Mouse (Mus musculus) hindbrain, embryonic 12.5 days (tissue): ENCODE measurements around the gene Timp4. TPM values are rescaled to one million over a fixed set of nuclear protein-coding genes. Genes with fewer than 3 reads are reported as not detected.

Experiments
- ATAC-seq: fragments of 200-750 bp; cut with Nextera tagmentation; 2 replicates; pipeline ENCODE4 v1.8.0; 2017; ENCODE audit warnings: moderate TSS enrichment; ENCODE audit not compliant: low FRiP score
- H3K27ac ChIP-seq: fragments of 300-500 bp; sonication (generic); 2 replicates; pipeline ENCODE4 v1.5.1; 2016; ENCODE audit warnings: mild to moderate bottlenecking
- H3K27me3 ChIP-seq: fragments of 300-500 bp; sonication (generic); 2 replicates; pipeline ENCODE4 v1.6.1; 2016; ENCODE audit warnings: mild to moderate bottlenecking
- H3K36me3 ChIP-seq: fragments of 300-500 bp; sonication (generic); 2 replicates; pipeline ENCODE4 v1.6.1; 2016; ENCODE audit warnings: mild to moderate bottlenecking
- H3K4me1 ChIP-seq: fragments of 300-500 bp; sonication (generic); 2 replicates; pipeline ENCODE4 v1.6.1; 2016
- H3K4me2 ChIP-seq: fragments of 300-500 bp; sonication (generic); replicated peaks from 2 replicates; pipeline ENCODE4 v1.6.1; 2016; ENCODE audit warnings: mild to moderate bottlenecking
- H3K4me3 ChIP-seq: fragments of 300-500 bp; sonication (generic); 2 replicates; pipeline ENCODE4 v1.5.1; 2016; ENCODE audit warnings: mild to moderate bottlenecking
- H3K9ac ChIP-seq: fragments of 300-500 bp; sonication (generic); 2 replicates; pipeline ENCODE4 v1.6.1; 2016; ENCODE audit warnings: mild to moderate bottlenecking, moderate library complexity
- H3K9me3 ChIP-seq: fragments of 300-500 bp; sonication (generic); replicated peaks from 2 replicates; pipeline ENCODE4 v1.6.1; 2016; ENCODE audit warnings: mild to moderate bottlenecking
- WGBS: fragments of 180-500 bp; shearing (Covaris S2); methylation state at CpG from one replicate; pipeline ENCODE4 v1.1.7; 2016; 5-methylcytosine and 5-hydroxymethylcytosine counted together
- polyA plus RNA-seq: library from polyadenylated mRNA; unstranded; fragments of >200 nt; fragmentation: Nextera tagmentation; extraction: Ambion mirVana; gene quantifications from 2 replicates; pipeline ENCODE4 v1.2.1, GENCODE M21; 2016

Gene Timp4
- polyA plus RNA-seq, 1 experiment from 2014 or later: 2.2 TPM

- no peak overlapping the region for H3K4me3 ChIP-seq
- no peak overlapping the region for H3K9ac ChIP-seq
- 70% methylated on average over 3 of the region's 3 CpGs for WGBS
- H3K4me1 ChIP-seq: no peaks in the 10 kb centered on the region
- no peak for ATAC-seq
- no peak overlapping the region for H3K4me2 ChIP-seq
- H3K36me3 ChIP-seq: no peaks in the 10 kb centered on the region
- H3K27me3 ChIP-seq: no peaks in the 10 kb centered on the region
- H3K9me3 ChIP-seq: no peaks in the 10 kb centered on the region
- H3K27ac ChIP-seq: no peak overlapping the region
Observed at GRCm38 (mm10) chr6:115225519-115225918, 26.5 kb downstream of the Timp4 start.

- Histone ChIP-seq H3K4me1 (no peaks in the 10 kb centered on the region), H3K4me3 (no peak overlapping the region), H3K9ac (no peak overlapping the region), H3K27ac (no peak overlapping the region), H3K4me2 (no peak overlapping the region), H3K27me3 (no peaks in the 10 kb centered on the region), H3K36me3 (no peaks in the 10 kb centered on the region), H3K9me3 (no peaks in the 10 kb centered on the region)
- 88% methylated on average over 8 of the region's 8 CpGs for WGBS
- ATAC-seq: no peak
Observed at GRCm38 (mm10) chr6:115221215-115221641, 30.8 kb downstream of the Timp4 start.

DNA sequence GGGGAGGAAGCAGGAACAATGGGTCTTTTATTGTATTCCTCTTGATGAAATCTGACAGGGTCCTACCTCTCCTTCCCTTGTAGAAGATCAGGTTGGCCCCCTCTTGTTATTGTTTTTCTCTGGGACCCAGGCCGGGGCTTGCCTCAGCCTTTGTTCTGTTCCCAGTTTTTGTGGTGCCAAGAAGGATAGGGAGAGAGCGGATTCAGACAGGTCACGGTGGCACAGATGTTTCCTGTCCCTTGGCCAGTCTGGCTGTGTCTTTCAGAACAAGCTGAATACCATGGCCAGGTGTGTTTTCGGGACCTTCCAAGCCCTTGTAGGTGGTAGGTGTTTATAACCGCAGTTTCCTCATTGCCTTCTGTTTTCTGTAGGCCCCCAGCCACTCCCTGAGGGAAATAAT lies 38.9 kb downstream of the Timp4 start:
- WGBS: 48% methylated on average over 5 of the region's 5 CpGs
- H3K4me1 ChIP-seq: 0 out of 2 replicates have a peak, but pooled peaks cover 4% of the 10 kb centered on the region

DNA sequence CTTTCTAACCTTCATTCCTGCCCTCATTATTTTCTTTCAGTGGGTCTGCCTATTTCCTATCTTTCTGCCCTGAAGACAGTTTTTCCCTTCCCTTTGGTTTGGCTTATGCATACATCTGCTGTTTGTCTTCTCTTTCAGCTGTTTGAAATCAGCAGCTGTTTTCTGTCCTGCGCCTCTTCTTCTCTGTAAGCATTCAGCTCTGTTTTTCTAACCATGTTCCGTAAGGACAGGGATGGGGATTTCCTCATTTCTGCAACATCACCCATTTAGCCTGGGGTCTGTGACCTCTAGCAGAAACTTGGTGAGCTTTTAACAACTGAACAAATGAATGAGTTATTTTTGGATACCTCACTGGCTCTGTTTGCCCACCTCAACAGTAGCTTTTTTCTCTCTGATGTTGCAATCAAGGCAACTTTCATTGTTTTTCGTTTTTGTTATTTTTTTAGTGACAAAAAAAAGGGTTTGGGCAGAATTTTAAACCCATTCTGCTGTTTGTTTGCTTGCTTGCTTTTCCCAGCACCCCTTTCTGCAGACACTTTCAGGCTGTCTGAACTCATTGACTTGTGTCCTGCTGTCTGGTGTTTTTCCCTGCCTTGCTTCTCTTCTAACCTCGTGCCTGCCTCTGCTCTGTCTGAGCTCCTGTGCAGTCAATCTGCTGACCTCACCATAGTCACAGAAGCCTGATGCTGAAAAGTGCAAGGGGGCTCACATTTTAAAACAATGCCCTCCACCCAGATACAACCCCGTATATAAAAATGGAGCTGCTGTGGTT lies 39.7 kb downstream of the Timp4 start:
- H3K9me3 ChIP-seq: no peaks in the 10 kb centered on the region
- 0 out of 2 replicates have a peak, but pooled peaks cover 4% of the 10 kb centered on the region for H3K4me1 ChIP-seq
- no peak for ATAC-seq
- H3K4me2 ChIP-seq: no peak overlapping the region
- no peak overlapping the region for H3K4me3 ChIP-seq
- no peaks in the 10 kb centered on the region for H3K27me3 ChIP-seq
- no peak overlapping the region for H3K9ac ChIP-seq
- H3K36me3 ChIP-seq: no peaks in the 10 kb centered on the region
- WGBS: 57% methylated on average over 5 of the region's 5 CpGs
- no peak overlapping the region for H3K27ac ChIP-seq

More for the DNA sequence above, 38.9 kb downstream of the Timp4 start:
- Histone ChIP-seq H3K27ac (no peak overlapping the region), H3K9me3 (no peaks in the 10 kb centered on the region), H3K36me3 (no peaks in the 10 kb centered on the region), H3K4me3 (no peak overlapping the region), H3K4me2 (no peak overlapping the region), H3K9ac (no peak overlapping the region), H3K27me3 (no peaks in the 10 kb centered on the region)
- no peak for ATAC-seq

DNA sequence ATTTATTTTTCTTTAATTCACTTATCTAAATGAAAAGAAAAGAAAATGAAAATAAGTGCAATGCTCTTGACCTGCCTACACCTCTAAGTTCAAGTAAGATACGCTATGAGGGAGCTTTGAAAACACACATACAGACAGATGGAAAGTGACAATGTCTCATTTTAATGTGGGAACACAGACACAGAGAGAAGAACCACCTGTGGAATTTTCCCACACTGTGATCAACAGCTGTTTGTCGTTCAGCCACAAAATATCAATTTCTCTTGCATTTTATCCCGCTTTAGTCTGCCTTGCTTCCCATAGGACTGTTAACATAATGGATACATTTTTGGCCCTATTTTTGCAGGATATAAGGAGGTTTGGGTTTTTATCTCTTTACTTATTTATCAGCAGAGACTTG lies 41.2 kb downstream of the Timp4 start:
- Histone ChIP-seq H3K36me3 (no peaks in the 10 kb centered on the region), H3K4me1 (0 out of 2 replicates have a peak, but pooled peaks cover 4% of the 10 kb centered on the region), H3K9me3 (no peaks in the 10 kb centered on the region), H3K27me3 (no peaks in the 10 kb centered on the region), H3K27ac (no peak overlapping the region), H3K4me2 (no peak overlapping the region), H3K4me3 (no peak overlapping the region), H3K9ac (no peak overlapping the region)
- 84% methylated on average over 3 of the region's 3 CpGs for WGBS
- ATAC-seq: no peak

DNA sequence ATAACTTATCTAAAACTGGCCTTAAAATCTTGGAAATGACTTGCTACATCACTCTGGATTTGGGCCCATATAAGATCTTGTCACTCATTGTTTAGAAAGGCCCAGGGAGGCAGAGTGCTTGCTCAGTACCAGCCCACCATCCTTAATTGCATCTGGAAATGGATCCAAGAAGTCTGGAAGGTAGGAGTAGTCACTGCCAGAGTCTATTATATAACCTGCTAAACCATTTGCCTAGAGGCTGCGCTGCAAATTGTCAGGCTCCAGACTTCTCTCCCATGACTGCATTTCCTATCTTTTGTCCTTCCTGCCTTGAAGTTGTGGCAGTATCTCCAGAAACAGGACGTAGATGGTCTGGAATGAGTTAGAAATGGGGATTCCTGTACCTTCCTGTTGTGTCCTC lies 41.8 kb downstream of the Timp4 start:
- no peak overlapping the region for H3K4me3 ChIP-seq
- 0 out of 2 replicates have a peak, but pooled peaks cover 4% of the 10 kb centered on the region for H3K4me1 ChIP-seq
- no peaks in the 10 kb centered on the region for H3K27me3 ChIP-seq
- H3K36me3 ChIP-seq: no peaks in the 10 kb centered on the region
- no peak overlapping the region for H3K9ac ChIP-seq
- no peak for ATAC-seq
- 88% methylated on average over 2 of the region's 2 CpGs for WGBS
- no peak overlapping the region for H3K27ac ChIP-seq
- no peaks in the 10 kb centered on the region for H3K9me3 ChIP-seq
- no peak overlapping the region for H3K4me2 ChIP-seq

DNA sequence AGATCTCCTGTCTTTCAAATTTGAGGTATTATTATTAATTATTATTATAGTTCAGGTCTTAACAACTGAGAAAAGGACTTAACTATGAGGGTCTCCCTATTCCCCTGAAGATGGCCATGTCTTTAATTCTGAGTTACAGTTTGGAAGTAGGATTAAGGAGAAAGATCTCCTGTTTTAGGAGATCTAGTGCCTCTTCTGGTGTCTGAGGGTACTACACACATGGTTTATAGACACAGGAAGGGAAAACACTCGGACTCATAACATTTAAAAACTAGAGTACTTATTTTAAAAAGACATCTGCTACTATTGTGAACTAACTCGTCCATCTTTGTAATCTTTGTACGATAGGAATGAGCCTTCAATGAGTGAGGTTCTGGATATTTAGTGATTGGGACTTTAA lies 49.0 kb downstream of the Timp4 start:
- H3K27ac ChIP-seq: no peak overlapping the region
- ATAC-seq: no peak
- H3K36me3 ChIP-seq: no peaks in the 10 kb centered on the region
- WGBS: 74% methylated on average over 3 of the region's 3 CpGs
- H3K9me3 ChIP-seq: no peaks in the 10 kb centered on the region
- H3K4me1 ChIP-seq: no peaks in the 10 kb centered on the region
- no peaks in the 10 kb centered on the region for H3K27me3 ChIP-seq
- H3K4me3 ChIP-seq: no peak overlapping the region
- H3K4me2 ChIP-seq: no peak overlapping the region
- no peak overlapping the region for H3K9ac ChIP-seq

DNA sequence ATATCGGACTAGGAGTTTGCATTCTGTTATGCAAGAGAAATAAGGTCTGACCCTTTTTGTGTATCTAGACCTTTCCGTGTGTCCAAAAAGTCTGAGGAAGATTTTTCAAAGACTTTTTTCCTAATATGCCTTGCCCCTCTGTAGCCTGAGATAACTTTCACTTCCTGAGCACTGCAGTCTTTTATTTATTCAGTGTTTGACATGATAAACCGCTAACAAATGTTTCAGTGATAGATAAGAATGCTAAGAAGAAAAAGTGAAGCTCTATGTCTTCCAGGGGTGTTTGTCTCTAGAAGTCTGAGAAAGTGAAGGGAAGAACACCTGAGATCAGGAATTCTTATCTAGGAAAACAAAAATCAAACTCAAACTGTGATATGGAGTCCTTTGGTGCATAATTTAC lies 51.3 kb downstream of the Timp4 start:
- Histone ChIP-seq H3K4me3 (no peak overlapping the region), H3K9me3 (no peaks in the 10 kb centered on the region), H3K9ac (no peak overlapping the region), H3K27ac (no peak overlapping the region), H3K27me3 (no peaks in the 10 kb centered on the region), H3K4me1 (no peaks in the 10 kb centered on the region), H3K36me3 (no peaks in the 10 kb centered on the region), H3K4me2 (no peak overlapping the region)
- no peak for ATAC-seq
- 92% methylated on average over 3 of the region's 3 CpGs for WGBS

Other genes with a start within 250 kb of the Timp4 start
- 54.5 and 57.7 TPM in 2 replicates for gene Tamm41, start 214.3 kb downstream of the Timp4 start, polyA plus RNA-seq
- 13.2 and 15.4 TPM in 2 replicates for gene Syn2, start 117.3 kb downstream of the Timp4 start, polyA plus RNA-seq
- not detected in 2 replicates for gene Gm17482, start 24.9 kb downstream of the Timp4 start, polyA plus RNA-seq
- gene Pparg, start 108.7 kb upstream of the Timp4 start, polyA plus RNA-seq: 0.45 TPM in 1 of 2 replicates, not detected in the other